Mouse (Mus musculus) B cell, adult 62 days (primary cell): Measurements from ENCODE around the gene Sox30. TPM values are rescaled to one million over a fixed set of nuclear protein-coding genes. Genes with fewer than 3 reads are reported as not detected.

ENCODE experiments used
- total RNA-seq: library from RNA; stranded (reverse); gene quantifications from 4 replicates; pipeline ENCODE4 v1.2.4, GENCODE M21; 2023

Sox30 gene
- not detected in 4 replicates for total RNA-seq

DNA sequence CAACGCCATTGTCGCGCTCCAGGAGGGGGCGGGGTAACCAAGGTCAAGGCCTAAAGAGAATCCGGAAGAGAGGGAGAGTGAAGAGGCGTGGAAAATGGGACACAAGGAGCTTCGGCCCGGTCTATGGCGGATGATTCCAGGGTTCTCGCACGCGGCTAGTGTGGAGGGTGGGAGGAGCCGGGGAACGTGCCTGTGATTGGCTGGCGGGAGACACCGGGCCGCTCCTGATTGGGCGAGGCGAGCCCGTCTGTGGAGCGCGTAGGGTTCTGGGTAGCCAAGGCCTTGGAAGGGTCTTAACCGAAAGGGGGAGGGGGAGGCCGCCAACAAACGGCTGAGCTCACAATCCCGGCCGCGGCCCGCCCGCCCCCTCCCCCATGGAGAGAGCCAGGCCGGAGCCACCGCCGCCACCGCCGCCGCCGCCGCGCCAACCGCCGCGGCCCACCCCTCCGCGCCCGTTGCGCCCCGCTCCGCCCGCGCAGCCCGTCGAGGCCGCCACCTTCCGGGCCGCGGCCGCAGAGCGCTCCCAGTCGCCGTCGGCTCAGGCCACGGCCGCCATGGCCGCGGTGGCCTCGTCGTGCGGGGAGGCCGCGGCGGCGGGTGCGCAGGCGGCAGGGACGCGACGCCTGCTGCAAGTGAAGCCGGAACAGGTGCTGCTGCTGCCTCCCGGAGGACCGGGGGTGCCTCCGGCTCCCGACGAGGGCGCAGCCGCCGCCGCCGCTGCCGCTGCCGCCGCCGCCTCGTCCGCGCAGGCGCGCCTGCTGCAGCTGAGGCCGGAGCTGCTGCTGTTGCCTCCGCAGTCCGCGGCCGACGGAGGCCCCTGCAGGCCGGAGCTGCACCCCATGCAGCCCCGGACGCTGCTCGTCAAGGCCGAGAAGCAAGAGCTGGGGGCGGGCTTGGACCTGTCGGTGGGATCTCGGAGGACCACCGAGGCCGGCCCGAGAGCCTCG lies at the start of gene Sox30:
Gene Sox30 (plus strand): TSS at position 365 of the 947 bp plus-strand sequence.

DNA sequence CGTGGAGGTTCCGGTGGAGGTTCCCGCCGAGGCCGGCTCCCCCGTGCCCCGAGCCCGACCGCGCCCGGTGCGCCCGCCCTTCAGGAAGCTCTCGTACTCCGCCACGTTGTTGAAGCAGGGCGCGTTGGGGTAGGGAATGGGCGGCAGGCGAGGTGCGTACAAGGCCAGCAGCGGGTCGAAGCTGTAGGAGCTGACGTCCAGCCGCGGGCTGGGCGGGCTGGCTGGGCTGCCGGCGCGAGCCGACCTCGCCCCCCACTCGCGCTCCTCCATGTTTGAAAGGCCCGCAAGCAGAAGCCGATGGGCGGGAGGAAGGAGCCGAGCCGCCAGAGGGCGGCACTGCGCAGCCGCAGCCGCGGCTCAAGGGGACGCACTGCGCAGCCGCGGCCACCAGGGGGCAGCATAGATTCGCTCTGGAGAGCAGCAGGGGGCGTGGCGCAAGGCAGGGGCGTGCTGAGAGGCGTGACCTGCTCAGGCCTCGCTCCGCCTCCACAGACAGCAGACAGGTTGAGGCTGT lies 35.4 kb upstream of the Sox30 start, which contains the start of gene Lsm11:
Gene Lsm11 (minus strand): TSS at position 293 of the 514 bp plus-strand sequence.

DNA sequence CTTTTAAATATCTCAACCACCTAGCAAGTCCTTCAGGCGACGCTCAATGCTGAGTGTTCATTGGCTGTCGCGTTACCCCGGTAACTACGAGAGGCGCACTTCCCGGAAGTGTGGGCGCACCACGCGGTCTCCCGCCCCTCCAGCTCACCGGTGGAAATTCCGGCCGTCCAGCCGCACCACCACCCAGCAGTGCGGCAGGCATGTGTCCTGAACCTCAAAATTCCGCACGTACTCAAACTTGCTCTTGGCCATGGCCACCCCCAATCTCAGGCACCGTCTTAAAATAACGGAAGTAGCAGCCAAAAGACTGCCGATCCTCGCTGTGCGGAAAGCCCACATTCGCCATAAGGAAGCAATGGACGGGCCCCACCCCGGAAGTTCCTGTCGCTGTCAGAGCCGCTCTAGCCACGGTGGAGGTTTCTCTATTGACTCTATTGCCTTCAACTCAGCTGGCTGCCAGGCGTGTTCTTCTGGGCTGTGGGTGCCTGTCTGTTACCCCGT lies 24.9 kb upstream of the Sox30 start, which contains the start of gene Thg1l:
Gene Thg1l (minus strand): TSS at position 368 of the 501 bp plus-strand sequence.

GRCm38 (mm10) chr11:46052105-46052659 lies 72.1 kb downstream of the Sox30 start, which contains the start of gene Gm12166:
Gene Gm12166 (minus strand): TSS chr11:46052321.

GRCm38 (mm10) chr11:46055896-46056769 lies 76.0 kb downstream of the Sox30 start, which contains the start of gene Adam19:
Gene Adam19 (plus strand): TSS chr11:46055992.

Other genes starting within 250 kb of the Sox30 start
- gene Clint1, start 128.3 kb upstream of the Sox30 start, total RNA-seq, result 75.1 to 84.2 TPM (median 80.3 TPM) in 4 replicates
- gene Lsm11, start 35.4 kb upstream of the Sox30 start, total RNA-seq, result 3.9 to 4.9 TPM (median 4.8 TPM) in 4 replicates
- 5.5 to 10.0 TPM (median 7.5 TPM) in 4 replicates for gene Thg1l, start 24.8 kb upstream of the Sox30 start, total RNA-seq
- 1.6 to 4.9 TPM (median 3.9 TPM) in 4 replicates for gene Gm12166, start 72.0 kb downstream of the Sox30 start, total RNA-seq
- 72.1 to 80.5 TPM (median 74.4 TPM) in 4 replicates for gene Adam19, start 75.7 kb downstream of the Sox30 start, total RNA-seq
- 0.72 to 1.9 TPM (median 1.6 TPM) in 4 replicates for gene Nipal4, start 186.2 kb downstream of the Sox30 start, total RNA-seq